Mouse (Mus musculus) neutrophil, adult 59 days (primary cell): ENCODE data around the gene D7Ertd443e. TPM values are rescaled to one million over a fixed set of nuclear protein-coding genes. Genes with fewer than 3 reads are reported as not detected.

Source experiments
- total RNA-seq, 2 experiments: library from RNA; stranded (reverse); gene quantifications; 1 replicate in 1 of 2; 2 replicates in 1 of 2; pipeline ENCODE4 v1.2.4; 2023

D7Ertd443e gene
- total RNA-seq, result not detected

GRCm38 (mm10) chr7:134385561-134385960, at the start of gene D7Ertd443e:
D7Ertd443e (minus strand) TSS chr7:134385661.

GRCm38 (mm10) chr7:134231378-134232346, 153.8 kb downstream of the D7Ertd443e start, which contains the start of gene Adam12:
Adam12 (minus strand) TSS chr7:134232146.

Other genes with a start within 250 kb of the D7Ertd443e start
- gene Adam12, start 153.5 kb downstream of the D7Ertd443e start, total RNA-seq, result under 1 TPM; 0.26 to 0.80 TPM